Mouse (Mus musculus) hindbrain, embryonic 13.5 days (tissue): Measurements from ENCODE around the gene Aurkaip1. TPM values are rescaled to one million over a fixed set of nuclear protein-coding genes. Genes with fewer than 3 reads are reported as not detected.

Experiments
- ATAC-seq: fragments of 200-750 bp; cut with Nextera tagmentation; 2 replicates; pipeline ENCODE4 v1.8.0; 2017; ENCODE audit warnings: moderate TSS enrichment; ENCODE audit not compliant: low FRiP score
- H3K27ac ChIP-seq: fragments of 300-500 bp; sonication (generic); 2 replicates; pipeline ENCODE4 v1.5.1; 2015; ENCODE audit warnings: inconsistent platforms, mild to moderate bottlenecking, moderate library complexity
- H3K27me3 ChIP-seq: fragments of 300-500 bp; sonication (generic); 2 replicates; pipeline ENCODE4 v1.6.1; 2015; ENCODE audit warnings: mild to moderate bottlenecking, inconsistent platforms
- H3K36me3 ChIP-seq: fragments of 300-500 bp; sonication (generic); 2 replicates; pipeline ENCODE4 v1.6.1; 2015; ENCODE audit warnings: mild to moderate bottlenecking, inconsistent platforms
- H3K4me1 ChIP-seq: fragments of 300-500 bp; sonication (generic); replicated peaks from 2 replicates; pipeline ENCODE4 v1.6.1; 2015; ENCODE audit warnings: inconsistent platforms
- H3K4me2 ChIP-seq: fragments of 300-500 bp; sonication (generic); 2 replicates; pipeline ENCODE4 v1.6.1; 2015; ENCODE audit warnings: inconsistent platforms, mild to moderate bottlenecking, moderate library complexity
- H3K4me3 ChIP-seq: fragments of 300-500 bp; sonication (generic); 2 replicates; pipeline ENCODE4 v1.5.1; 2015; ENCODE audit warnings: mild to moderate bottlenecking, inconsistent platforms
- H3K9ac ChIP-seq: fragments of 300-500 bp; sonication (generic); 2 replicates; pipeline ENCODE4 v1.6.1; 2015; ENCODE audit warnings: mild to moderate bottlenecking, inconsistent platforms
- H3K9me3 ChIP-seq: fragments of 300-500 bp; sonication (generic); 2 replicates; pipeline ENCODE4 v1.6.1; 2016; ENCODE audit warnings: inconsistent platforms
- WGBS: fragments of 180-500 bp; shearing (Covaris S2); methylation state at CpG from one replicate; pipeline ENCODE4 v1.1.7; 2015; 5-methylcytosine and 5-hydroxymethylcytosine counted together
- microRNA-seq: library from miRNA; unstranded; fragments of <30 nt; microRNA quantifications from one replicate; pipeline ENCODE4, GENCODE M21; 2016
- polyA plus RNA-seq: library from polyadenylated mRNA; unstranded; fragments of >200 nt; fragmentation: Nextera tagmentation; extraction: Ambion mirVana; gene quantifications from 2 replicates; pipeline ENCODE4 v1.2.1, GENCODE M21; 2015

The Aurkaip1 gene
- polyA plus RNA-seq, 1 experiment from 2014 or later: 148 TPM

DNA sequence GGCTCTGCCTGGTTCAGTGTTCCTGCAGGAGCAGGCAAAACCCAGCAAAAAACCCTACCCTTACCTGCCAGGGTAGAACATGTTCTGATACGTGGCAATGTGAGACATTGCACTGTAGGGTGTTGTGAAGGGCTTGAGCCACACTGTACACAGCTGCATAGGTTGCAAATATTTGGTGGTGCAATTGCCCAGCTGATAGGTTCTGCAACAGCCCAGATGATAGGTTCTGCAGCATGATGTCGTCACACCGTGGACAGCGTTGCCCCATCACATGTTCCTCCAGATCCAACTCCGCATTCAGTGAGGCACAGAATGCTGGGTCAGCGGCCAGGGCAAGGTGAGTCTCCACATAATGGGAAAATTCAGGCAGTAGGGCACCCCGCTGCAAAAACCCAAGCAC is 30.7 kb downstream of the Aurkaip1 start:
- H3K4me3 ChIP-seq: no peak overlapping the region
- no peak for ATAC-seq
- H3K27ac ChIP-seq: no peak overlapping the region
- WGBS: 91% methylated on average over 7 of the region's 7 CpGs
- no peaks in the 10 kb centered on the region for H3K4me1 ChIP-seq
- no peaks in the 10 kb centered on the region for H3K9me3 ChIP-seq
- H3K9ac ChIP-seq: no peak overlapping the region
- H3K27me3 ChIP-seq: no peaks in the 10 kb centered on the region
- no peak overlapping the region for H3K4me2 ChIP-seq
- peaks cover 79% of the 10 kb centered on the region for H3K36me3 ChIP-seq

DNA sequence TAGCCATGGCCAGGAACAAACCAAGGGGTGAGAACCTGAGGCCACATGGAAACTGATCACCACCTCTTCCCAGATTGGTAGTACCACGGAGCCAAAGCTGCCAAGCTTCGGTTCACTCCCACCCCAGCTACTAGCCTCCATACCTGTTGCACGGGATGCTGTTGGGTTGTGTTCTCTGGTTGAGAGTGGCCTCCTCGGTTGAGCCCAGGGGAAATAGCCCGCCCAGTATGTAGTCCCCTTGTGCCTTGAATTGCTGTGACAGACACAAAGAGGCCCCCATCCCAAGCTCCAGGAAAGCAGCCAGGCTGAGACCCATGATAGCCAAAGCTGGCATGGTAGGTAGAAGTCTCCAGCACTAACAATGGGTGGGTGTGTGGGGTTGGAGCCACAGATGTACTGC is 31.9 kb downstream of the Aurkaip1 start, which contains the start of gene Tas1r3:
Tas1r3 (minus strand) TSS at position 362 of the 400 bp plus-strand sequence.
- 0 out of 2 replicates have a peak, but pooled peaks cover under 1% of the 10 kb centered on the region for H3K4me1 ChIP-seq
- H3K9ac ChIP-seq: no peak within 1 kb of the TSS
- no peak within 1 kb of the TSS for H3K4me2 ChIP-seq
- H3K27me3 ChIP-seq: no peaks in the 10 kb centered on the region
- H3K9me3 ChIP-seq: no peaks in the 10 kb centered on the region
- WGBS: 81% methylated on average over 5 of the region's 5 CpGs
- H3K27ac ChIP-seq: no peak within 1 kb of the TSS
- H3K36me3 ChIP-seq: peaks cover 72% of the 10 kb centered on the region
- no peak within 1 kb of the TSS for H3K4me3 ChIP-seq
- no peak for ATAC-seq

DNA sequence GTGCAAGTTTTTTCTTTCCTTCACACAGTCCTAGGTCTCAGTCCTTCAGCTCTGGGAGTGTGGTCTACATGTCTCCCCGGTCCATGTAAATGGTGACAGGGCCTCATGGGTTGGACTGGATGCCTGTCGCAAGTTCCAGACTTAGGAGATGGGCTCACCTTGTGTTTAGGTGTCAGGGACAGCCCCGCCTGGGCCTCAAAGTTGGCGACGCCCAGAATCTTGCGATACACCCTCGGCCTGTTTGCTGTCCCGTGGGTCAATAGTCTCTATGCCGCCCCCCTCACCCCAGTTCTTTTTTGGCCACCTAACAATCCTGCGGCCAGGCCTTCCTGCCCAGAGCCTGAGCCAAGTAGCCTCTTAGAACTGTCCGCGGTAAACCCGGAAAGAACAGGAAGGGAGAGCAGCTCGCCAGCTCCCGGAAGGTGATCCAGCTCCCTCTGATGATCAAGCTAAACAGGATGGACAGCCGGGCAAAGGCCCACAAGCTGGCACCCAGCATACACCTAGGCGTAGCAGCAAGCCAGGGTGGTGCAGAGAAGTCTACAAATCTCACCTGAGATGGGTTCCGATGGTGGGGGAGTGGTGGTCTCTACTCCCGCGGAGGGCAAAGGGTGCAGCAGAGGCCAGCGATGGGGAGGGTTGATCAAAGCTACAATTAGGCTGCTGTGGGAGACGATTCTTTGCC is 37.7 kb downstream of the Aurkaip1 start:
- WGBS: 13% methylated on average over 22 of the region's 22 CpGs
- ATAC-seq: peak; percentile 75
- H3K4me3 ChIP-seq: peak overlapping the region; percentile 77
- peak overlapping the region; percentile 87 for H3K9ac ChIP-seq
- H3K4me2 ChIP-seq: peak overlapping the region; percentile 93
- H3K4me1 ChIP-seq: peaks cover 31% of the 10 kb centered on the region
- peaks cover 48% of the 10 kb centered on the region for H3K36me3 ChIP-seq
- H3K27ac ChIP-seq: peak overlapping the region; percentile 49; the same call in 1 of the 2 replicates
- no peaks in the 10 kb centered on the region for H3K27me3 ChIP-seq
- no peaks in the 10 kb centered on the region for H3K9me3 ChIP-seq

DNA sequence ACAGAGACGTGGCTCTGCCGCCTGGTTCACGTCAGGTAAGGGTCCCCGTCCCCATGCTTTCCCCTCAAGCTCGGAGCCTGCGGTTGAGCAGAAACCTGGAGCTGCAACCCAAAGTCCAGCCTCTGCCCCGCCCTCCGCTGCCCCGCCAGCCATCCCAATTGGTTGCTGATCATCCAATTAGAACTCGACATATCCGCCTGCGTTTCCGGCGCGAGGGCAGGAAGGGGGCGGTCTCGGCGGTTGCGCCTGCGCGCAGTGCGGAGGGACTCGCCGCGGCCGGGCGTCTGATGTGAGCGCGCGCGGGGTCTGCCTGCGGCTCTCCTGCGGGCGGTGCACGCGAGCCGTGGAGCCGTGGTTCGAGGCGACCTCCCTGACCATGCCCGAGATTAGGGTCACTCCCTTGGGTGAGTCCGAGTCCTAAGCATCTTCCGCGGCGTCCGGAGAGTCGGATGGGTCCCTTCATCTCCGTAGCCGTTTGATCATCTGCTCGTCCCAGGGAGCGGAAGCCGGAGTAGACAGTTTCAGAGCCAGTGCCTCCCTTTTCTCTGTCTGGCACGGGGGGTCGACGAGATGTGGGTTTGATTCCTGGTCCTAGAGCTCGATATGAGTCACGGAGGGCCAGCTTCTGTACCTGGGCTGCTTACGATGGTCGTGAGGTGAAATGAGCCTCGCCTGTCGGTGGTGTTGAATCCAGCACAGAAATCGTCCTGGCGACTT is 38.4 kb downstream of the Aurkaip1 start, which contains the start of the genes Cptp and Ints11:
Cptp (minus strand) TSS at position 124 of the 717 bp plus-strand sequence.
Ints11 (plus strand) TSS at position 230 of the 717 bp plus-strand sequence.
- Histone ChIP-seq H3K9ac (peak within 1 kb of the TSS; percentile 87), H3K27ac (peak within 1 kb of the TSS; percentile 78), H3K4me1 (peaks cover 31% of the 10 kb centered on the region), H3K9me3 (no peaks in the 10 kb centered on the region), H3K4me2 (peak within 1 kb of the TSS; percentile 93), H3K4me3 (peak within 1 kb of the TSS; percentile 77), H3K27me3 (no peaks in the 10 kb centered on the region), H3K36me3 (peaks cover 55% of the 10 kb centered on the region)
- ATAC-seq: peak; percentile 97
- WGBS: under 1% methylated on average over 63 of the region's 63 CpGs

DNA sequence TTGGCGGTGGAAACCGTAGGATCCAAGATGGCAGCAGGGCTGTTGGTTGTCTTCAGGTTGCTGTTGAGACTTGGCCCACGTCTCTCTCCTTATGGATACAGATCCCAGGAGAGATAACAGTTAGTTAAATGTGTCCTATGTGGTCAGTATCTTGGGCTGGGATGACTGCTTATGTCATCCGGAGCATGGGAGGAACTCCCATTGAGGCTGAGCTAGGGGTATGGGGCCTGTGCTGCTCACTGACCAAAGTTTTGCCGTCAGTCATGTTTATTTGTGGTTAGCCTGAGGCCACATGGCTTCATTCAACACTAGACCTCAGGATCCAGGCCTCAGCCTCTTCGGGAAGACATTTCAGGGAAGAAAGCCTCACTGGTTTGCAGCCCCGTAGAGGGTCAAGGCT is 40.3 kb downstream of the Aurkaip1 start:
- no peak overlapping the region for H3K4me3 ChIP-seq
- peaks cover 31% of the 10 kb centered on the region for H3K4me1 ChIP-seq
- no peak overlapping the region for H3K4me2 ChIP-seq
- no peak overlapping the region for H3K27ac ChIP-seq
- H3K27me3 ChIP-seq: no peaks in the 10 kb centered on the region
- H3K36me3 ChIP-seq: peaks cover 53% of the 10 kb centered on the region
- H3K9ac ChIP-seq: no peak overlapping the region
- 96% methylated on average over 7 of the region's 7 CpGs for WGBS
- no peaks in the 10 kb centered on the region for H3K9me3 ChIP-seq
- ATAC-seq: no peak

Small RNA genes lying within 50 kb of the gene (microRNA-seq; reads per million reads assigned to microRNA genes)
- gene Gm27743: not detected

Other genes with a start within 250 kb of the Aurkaip1 start
- 15.1 and 15.9 TPM in 2 replicates for gene Slc35e2, start 229.9 kb upstream of the Aurkaip1 start, polyA plus RNA-seq
- gene Cdk11b, start 206.4 kb upstream of the Aurkaip1 start, polyA plus RNA-seq: 65.2 and 65.8 TPM in 2 replicates
- not detected in 2 replicates for gene Gm10563, start 185.9 kb upstream of the Aurkaip1 start, polyA plus RNA-seq
- 3.9 and 4.5 TPM in 2 replicates for gene Mmp23, start 177.9 kb upstream of the Aurkaip1 start, polyA plus RNA-seq
- gene Mib2, start 162.1 kb upstream of the Aurkaip1 start, polyA plus RNA-seq: 39.4 and 40.3 TPM in 2 replicates
- 7.5 and 7.9 TPM in 2 replicates for gene Fndc10, start 136.9 kb upstream of the Aurkaip1 start, polyA plus RNA-seq
- gene Ssu72, start 126.5 kb upstream of the Aurkaip1 start, polyA plus RNA-seq: 171 and 177 TPM in 2 replicates
- gene Tmem240, start 96.5 kb upstream of the Aurkaip1 start, polyA plus RNA-seq: 11.6 and 12.0 TPM in 2 replicates
- 78.1 and 82.3 TPM in 2 replicates for gene Atad3a, start 70.2 kb upstream of the Aurkaip1 start, polyA plus RNA-seq
- 23.2 and 24.4 TPM in 2 replicates for gene Vwa1, start 56.6 kb upstream of the Aurkaip1 start, polyA plus RNA-seq
- gene Tmem88b, start 45.4 kb upstream of the Aurkaip1 start, polyA plus RNA-seq: 0.49 and 0.62 TPM in 2 replicates
- not detected in 2 replicates for gene Ankrd65, start 40.8 kb upstream of the Aurkaip1 start, polyA plus RNA-seq
- gene Mrpl20, start 28.4 kb upstream of the Aurkaip1 start, polyA plus RNA-seq: 253 and 261 TPM in 2 replicates
- gene Ccnl2, start 18.8 kb upstream of the Aurkaip1 start, polyA plus RNA-seq: 171 and 173 TPM in 2 replicates
- 30.8 and 34.4 TPM in 2 replicates for gene Mxra8, start 8.4 kb downstream of the Aurkaip1 start, polyA plus RNA-seq
- gene Dvl1, start 16.1 kb downstream of the Aurkaip1 start, polyA plus RNA-seq: 7.8 and 8.5 TPM in 2 replicates
- gene Tas1r3, start 32.1 kb downstream of the Aurkaip1 start, polyA plus RNA-seq: 0.47 and 0.57 TPM in 2 replicates
- gene Cptp, start 38.2 kb downstream of the Aurkaip1 start, polyA plus RNA-seq: 23.3 and 24.1 TPM in 2 replicates
- 74.8 and 79.2 TPM in 2 replicates for gene Ints11, start 38.3 kb downstream of the Aurkaip1 start, polyA plus RNA-seq
- gene Pusl1, start 60.5 kb downstream of the Aurkaip1 start, polyA plus RNA-seq: 52.6 and 54.8 TPM in 2 replicates
- gene Acap3, start 60.5 kb downstream of the Aurkaip1 start, polyA plus RNA-seq: 71.0 and 77.0 TPM in 2 replicates
- gene Ube2j2, start 112.6 kb downstream of the Aurkaip1 start, polyA plus RNA-seq: 123 and 127 TPM in 2 replicates
- 9.2 and 12.3 TPM in 2 replicates for gene C1qtnf12, start 131.0 kb downstream of the Aurkaip1 start, polyA plus RNA-seq
- gene B3galt6, start 161.4 kb downstream of the Aurkaip1 start, polyA plus RNA-seq: 26.6 and 27.6 TPM in 2 replicates
- gene Sdf4, start 161.6 kb downstream of the Aurkaip1 start, polyA plus RNA-seq: 126 and 127 TPM in 2 replicates
- 0.55 and 1.0 TPM in 2 replicates for gene Tnfrsf4, start 182.6 kb downstream of the Aurkaip1 start, polyA plus RNA-seq
- gene Tnfrsf18, start 194.9 kb downstream of the Aurkaip1 start, polyA plus RNA-seq: 2.3 and 2.9 TPM in 2 replicates
- not detected in 2 replicates for gene Ttll10, start 228.1 kb downstream of the Aurkaip1 start, polyA plus RNA-seq